Mouse (Mus musculus) MEL (cell line): ENCODE measurements around the gene Plp2.

Experiments used
- CTCF ChIP-seq, 3 experiments: IDR thresholded peaks in 2 of 3; conservative IDR thresholded peaks in 1 of 3; 2 replicates each; pipeline ENCODE4 v1.5.1; 2011 to 2012; ENCODE audit warnings: low read length in 3 of 3, low read depth in 2 of 3, mild to moderate bottlenecking in 2 of 3, improper control_type of control experiment in 1 of 3, inconsistent platforms in 1 of 3, mixed read lengths in 1 of 3, moderate library complexity in 1 of 3; ENCODE audit not compliant: control insufficient read depth in 1 of 3, insufficient read depth in 1 of 3, poor library complexity in 1 of 3, severe bottlenecking in 1 of 3
- EP300 ChIP-seq, 2 experiments: IDR thresholded peaks; 2 replicates each; pipeline ENCODE4 v1.6.1; 2011; ENCODE audit warnings: improper control_type of control experiment in 2 of 2, low read length in 2 of 2, low read depth in 1 of 2, mild to moderate bottlenecking in 1 of 2
- MAFK ChIP-seq: IDR thresholded peaks from 2 replicates; pipeline ENCODE4 v1.6.1; 2011; ENCODE audit warnings: low read depth, mild to moderate bottlenecking, low read length, improper control_type of control experiment, borderline replicate concordance
- MAX ChIP-seq: IDR thresholded peaks from 2 replicates; pipeline ENCODE4 v1.6.1; 2011; ENCODE audit warnings: low read length, improper control_type of control experiment
- MAZ ChIP-seq: IDR thresholded peaks from 2 replicates; pipeline ENCODE4 v1.6.1; 2012; ENCODE audit warnings: low read depth, mild to moderate bottlenecking, inconsistent platforms, low read length, improper control_type of control experiment
- POLR2AphosphoS5 ChIP-seq: IDR thresholded peaks from 2 replicates; pipeline ENCODE4 v1.6.1; 2012; ENCODE audit warnings: low read depth, borderline replicate concordance, mild to moderate bottlenecking, inconsistent platforms, low read length, moderate library complexity, mixed read lengths
- SIN3A ChIP-seq: IDR thresholded peaks from 2 replicates; pipeline ENCODE4 v1.6.1; 2012; ENCODE audit warnings: low read length, improper control_type of control experiment, inconsistent platforms
- USF2 ChIP-seq, 2 experiments: IDR thresholded peaks; 2 replicates each; pipeline ENCODE4 v1.6.1; 2011 to 2012; ENCODE audit warnings: improper control_type of control experiment in 2 of 2, low read length in 2 of 2, borderline replicate concordance in 1 of 2, inconsistent platforms in 1 of 2, low read depth in 1 of 2, mild to moderate bottlenecking in 1 of 2; ENCODE audit not compliant: insufficient read depth in 1 of 2

GRCm38 (mm10) chrX:7673578-7674281 lies 2.5 kb upstream of the Plp2 start:
- 0 out of 2 replicates have a peak, but pooled peaks have one; percentile 28 for TF ChIP-seq MAFK
- peak in 1 of 3 experiments; percentile 26; a peak in 2 of 6 replicates for TF ChIP-seq CTCF (IDR thresholded peaks at IDR 0.05 in 2 of 3, conservative IDR thresholded peaks at IDR 0.05 in 1 of 3; ENCODE audit: control insufficient read depth in 1 of 3, insufficient read depth in 1 of 3, low read depth in 2 of 3, low read length in 3 of 3, poor library complexity in 1 of 3, severe bottlenecking in 1 of 3)
- TF ChIP-seq EP300 (IDR thresholded peaks at IDR 0.05; ENCODE audit: low read depth in 1 of 2, low read length in 2 of 2) = peak; percentile 82 to 87
- TF ChIP-seq USF2 (IDR thresholded peaks at IDR 0.05; ENCODE audit: borderline replicate concordance in 1 of 2, insufficient read depth in 1 of 2, low read depth in 1 of 2, low read length in 2 of 2) = no peak
- TF ChIP-seq POLR2AphosphoS5 = no peak
- peak; percentile 91 for TF ChIP-seq MAZ
- TF ChIP-seq SIN3A = peak; percentile 88; the same call in 1 of the 2 replicates
- peak; percentile 47 for TF ChIP-seq MAX
